9 mouse cellular contexts compared by ENCODE assay signal in the genomic region with DNA sequence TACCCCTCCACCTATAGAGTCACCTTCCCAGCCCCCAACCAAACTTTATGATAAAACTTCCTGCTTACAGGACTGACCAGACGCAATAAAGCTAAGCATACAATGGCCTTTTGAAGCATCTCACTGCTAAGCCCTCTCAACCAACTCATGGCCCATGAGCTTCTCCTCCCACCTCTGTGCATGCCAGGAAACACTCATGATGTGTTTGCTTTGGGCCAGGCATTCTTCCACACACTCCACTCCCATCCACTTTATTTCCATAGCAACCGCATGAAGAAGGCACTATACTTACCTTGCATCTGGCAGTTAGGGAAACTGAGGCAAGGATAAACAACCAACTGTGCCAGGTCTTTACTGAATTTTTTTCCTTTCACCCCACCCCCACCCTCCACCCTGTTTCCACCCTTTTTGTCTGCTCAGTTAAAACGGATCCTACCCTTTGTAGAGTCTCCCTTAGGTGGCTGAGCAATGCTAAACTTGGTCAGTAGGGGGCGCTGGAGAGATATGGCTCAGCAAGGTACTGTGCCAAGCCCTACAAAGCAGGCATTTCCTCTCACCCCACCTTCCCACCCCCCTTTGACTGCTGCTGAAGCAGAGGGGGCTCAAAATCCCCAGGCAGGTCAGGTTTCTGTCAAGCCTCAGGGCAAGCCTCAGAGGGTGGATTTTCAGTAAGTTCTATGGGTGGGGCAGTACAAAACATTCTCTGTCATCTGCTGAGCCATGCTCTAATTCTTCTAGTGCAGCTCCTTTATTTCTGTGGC. TPM values are rescaled to one million over a fixed set of nuclear protein-coding genes. Genes with fewer than 3 reads are reported as not detected.
DNase-seq lines count a peak whose midpoint lies in the region; TF ChIP-seq lines count a peak whose summit lies in the region.
"Had no signal": no experiment of that assay in that cellular context is flagged by ENCODE, and none has a peak within 500 bp of the region (broad histone marks: within the 10 kb centered on the region; RNA-seq: fewer than 3 reads in every experiment).

No protein-coding gene starts in this region.

- DNase-seq in 3T3-L1 (ENCODE audit: low read depth, low spot score) (peak; percentile 89), WW6 (ENCODE audit: low read depth, low spot score) (peak; percentile 56)
- peak; percentile 78 for DNase-seq in heart, embryonic 10.5 days (ENCODE audit: low spot score)
- peak; percentile 75 for DNase-seq in layer of hippocampus, adult 11-12 months (ENCODE audit: low spot score)
- DNase-seq in lung, adult 18-20 months = peak; percentile 65 to 75
- DNase-seq in right cerebral cortex, adult 2 months (ENCODE audit: low spot score in 2 of 2) = peak; percentile 68 to 77
- DNase-seq in urinary bladder, postnatal 36 days (ENCODE audit: low spot score in 2 of 2) = peak; percentile 42 to 58

- 46% methylated on average over 4 of the region's 4 CpGs for WGBS in heart, embryonic 10.5 days

- no peaks in the 10 kb centered on the region for H3K36me3 ChIP-seq in heart, embryonic 10.5 days
- H3K36me3 ChIP-seq: hindbrain, embryonic 15.5 days had no signal

- no peaks in the 10 kb centered on the region for H3K9me3 ChIP-seq in heart, embryonic 10.5 days
- H3K9me3 ChIP-seq: hindbrain, embryonic 15.5 days had no signal

- no peak overlapping the region for H3K4me3 ChIP-seq in cortical plate, adult 2 months (ENCODE audit: insufficient read depth, low read length)
- no peak overlapping the region for H3K4me3 ChIP-seq in heart, embryonic 10.5 days
- H3K4me3 ChIP-seq: hindbrain, embryonic 15.5 days had no signal

- no peak for TF ChIP-seq POLR2A in cortical plate, adult 2 months (IDR thresholded peaks at IDR 0.05; ENCODE audit: extremely low read depth, insufficient read depth, low read length)

- no peak overlapping the region for H3K27ac ChIP-seq in cortical plate, adult 2 months (ENCODE audit: insufficient read depth, low read length)
- no peak overlapping the region for H3K27ac ChIP-seq in heart, embryonic 10.5 days
- H3K27ac ChIP-seq: hindbrain, embryonic 15.5 days had no signal

- no peaks in the 10 kb centered on the region for H3K4me1 ChIP-seq in cortical plate, adult 2 months (ENCODE audit: control insufficient read depth, insufficient read depth, low read length)
- H3K4me1 ChIP-seq in heart, embryonic 10.5 days = 0 out of 2 replicates have a peak, but pooled peaks cover 5% of the 10 kb centered on the region
- H3K4me1 ChIP-seq: hindbrain, embryonic 15.5 days had no signal

- TF ChIP-seq CTCF in cortical plate, adult 2 months (IDR thresholded peaks at IDR 0.05; ENCODE audit: extremely low read depth, insufficient read depth, low read length) = peak; percentile 77

- no peaks in the 10 kb centered on the region for H3K27me3 ChIP-seq in heart, embryonic 10.5 days (ENCODE audit: insufficient read depth, poor library complexity, severe bottlenecking)
- H3K27me3 ChIP-seq: hindbrain, embryonic 15.5 days had no signal

RNA-seq across cellular contexts. Expression of gene Adam12, which starts 31.4 kb away (rescaled TPM):
- polyA plus RNA-seq in cortical plate, adult 2 months (2012; rRNA removed) = 2.1 and 2.2 TPM in 2 replicates
- 4.3 and 9.6 TPM in 2 replicates for polyA plus RNA-seq in heart, embryonic 10.5 days (2016; fragmentation: Nextera tagmentation; extraction: Ambion mirVana)
